Mouse (Mus musculus) lung, embryonic 16.5 days (tissue): Measurements from ENCODE around the gene Hist1h2ak. TPM values are rescaled to one million over a fixed set of nuclear protein-coding genes. Genes with fewer than 3 reads are reported as not detected.
"Not testable (repeated sequence)": the region's sequence is repeated elsewhere in the genome, so short reads cannot be mapped to it uniquely, and the experiment has no call there.

Experiments
- ATAC-seq: fragments of 200-750 bp; cut with Nextera tagmentation; 2 replicates; pipeline ENCODE4 v1.8.0; 2017; ENCODE audit warnings: low read depth, mild to moderate bottlenecking, moderate library complexity
- H3K27ac ChIP-seq: fragments of 300-500 bp; sonication (generic); 2 replicates; pipeline ENCODE4 v1.5.1; 2014; ENCODE audit warnings: mild to moderate bottlenecking, control low read depth, low read length
- H3K27me3 ChIP-seq: fragments of 300-500 bp; sonication (generic); 2 replicates; pipeline ENCODE4 v1.6.1; 2014; ENCODE audit warnings: low read depth, low read length, mixed read lengths; ENCODE audit not compliant: control insufficient read depth, insufficient read depth
- H3K36me3 ChIP-seq: fragments of 300-500 bp; sonication (generic); 2 replicates; pipeline ENCODE4 v1.6.1; 2014; ENCODE audit warnings: low read length; ENCODE audit not compliant: control insufficient read depth, insufficient read depth
- H3K4me1 ChIP-seq: fragments of 300-500 bp; sonication (generic); replicated peaks from 2 replicates; pipeline ENCODE4 v1.6.1; 2014; ENCODE audit warnings: low read length, mixed read lengths; ENCODE audit not compliant: control insufficient read depth, insufficient read depth
- H3K4me2 ChIP-seq: fragments of 300-500 bp; sonication (generic); 2 replicates; pipeline ENCODE4 v1.6.1; 2014; ENCODE audit warnings: low read depth, low read length, control low read depth
- H3K4me3 ChIP-seq: fragments of 300-500 bp; sonication (generic); 2 replicates; pipeline ENCODE4 v1.5.1; 2014; ENCODE audit warnings: mild to moderate bottlenecking, low read length, control low read depth
- H3K9ac ChIP-seq: fragments of 300-500 bp; sonication (generic); 2 replicates; pipeline ENCODE4 v1.6.1; 2014; ENCODE audit warnings: low read length, control low read depth
- H3K9me3 ChIP-seq: fragments of 300-500 bp; sonication (generic); 2 replicates; pipeline ENCODE4 v1.6.1; 2016; ENCODE audit warnings: low read length; ENCODE audit not compliant: control insufficient read depth
- WGBS: fragments of 180-500 bp; shearing (Covaris S2); extraction: QIAGEN DNeasy Blood & Tissue Kit; methylation state at CpG from one replicate; pipeline ENCODE4 v1.1.7; 2014; 5-methylcytosine and 5-hydroxymethylcytosine counted together
- polyA plus RNA-seq: library from polyadenylated mRNA; unstranded; fragments of >200 nt; fragmentation: Nextera tagmentation; extraction: Ambion mirVana; gene quantifications from 2 replicates; pipeline ENCODE4 v1.2.1, GENCODE M21; 2015

The Hist1h2ak gene
- polyA plus RNA-seq, 1 experiment from 2014 or later, result 31.5 TPM

- Histone ChIP-seq H3K36me3 (no peaks in the 10 kb centered on the region), H3K27me3 (no peaks in the 10 kb centered on the region), H3K4me2 (peak overlapping the region; percentile 62), H3K4me3 (peak overlapping the region; percentile 47), H3K27ac (peak overlapping the region; percentile 91), H3K9me3 (no peaks in the 10 kb centered on the region), H3K4me1 (peaks cover 33% of the 10 kb centered on the region), H3K9ac (peak overlapping the region; percentile 64)
- ATAC-seq, result no peak
- WGBS, result 1% methylated on average over 8 of the region's 8 CpGs
Measured at GRCm38 (mm10) chr13:21786189-21786898, 32.7 kb upstream of the Hist1h2ak start.

- Histone ChIP-seq H3K4me2 (peak overlapping the region; percentile 66), H3K27ac (peak overlapping the region; percentile 94), H3K36me3 (no peaks in the 10 kb centered on the region), H3K27me3 (no peaks in the 10 kb centered on the region), H3K9ac (peak overlapping the region; percentile 61), H3K4me3 (peak overlapping the region; percentile 41; the same call in 1 of the 2 replicates), H3K4me1 (peaks cover 32% of the 10 kb centered on the region), H3K9me3 (no peaks in the 10 kb centered on the region)
- no peak for ATAC-seq
- 29% methylated on average over 6 of the region's 6 CpGs for WGBS
Measured at GRCm38 (mm10) chr13:21784311-21784710, 30.7 kb upstream of the Hist1h2ak start.

DNA sequence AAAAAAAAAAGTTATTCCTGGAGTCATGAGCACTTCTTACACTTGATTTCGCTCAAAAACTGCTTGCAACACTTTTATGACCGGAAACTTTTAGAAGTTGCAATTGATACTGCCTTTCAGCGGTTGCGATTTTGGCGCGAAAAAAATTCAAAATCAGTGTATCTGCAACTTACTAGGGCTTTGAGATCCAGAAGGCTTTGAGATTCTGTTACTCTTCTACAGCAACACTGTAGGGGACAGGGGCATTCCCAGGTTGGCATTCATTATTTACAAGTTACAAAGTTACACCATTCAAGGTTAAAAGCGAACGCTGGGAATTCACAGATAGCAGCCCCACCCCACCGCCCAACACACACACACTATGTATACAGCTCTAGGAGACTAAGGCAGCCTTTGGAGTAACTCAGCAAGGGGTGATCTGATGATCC is 30.1 kb upstream of the Hist1h2ak start:
- no peaks in the 10 kb centered on the region for H3K27me3 ChIP-seq
- H3K4me2 ChIP-seq, result peak overlapping the region; percentile 66
- WGBS, result 1% methylated on average over 9 of the region's 9 CpGs
- ATAC-seq, result no peak
- H3K9me3 ChIP-seq, result no peaks in the 10 kb centered on the region
- H3K4me1 ChIP-seq, result peaks cover 32% of the 10 kb centered on the region
- H3K27ac ChIP-seq, result peak overlapping the region; percentile 94
- H3K9ac ChIP-seq, result peak overlapping the region; percentile 61
- H3K36me3 ChIP-seq, result no peaks in the 10 kb centered on the region
- H3K4me3 ChIP-seq, result peak overlapping the region; percentile 41

DNA sequence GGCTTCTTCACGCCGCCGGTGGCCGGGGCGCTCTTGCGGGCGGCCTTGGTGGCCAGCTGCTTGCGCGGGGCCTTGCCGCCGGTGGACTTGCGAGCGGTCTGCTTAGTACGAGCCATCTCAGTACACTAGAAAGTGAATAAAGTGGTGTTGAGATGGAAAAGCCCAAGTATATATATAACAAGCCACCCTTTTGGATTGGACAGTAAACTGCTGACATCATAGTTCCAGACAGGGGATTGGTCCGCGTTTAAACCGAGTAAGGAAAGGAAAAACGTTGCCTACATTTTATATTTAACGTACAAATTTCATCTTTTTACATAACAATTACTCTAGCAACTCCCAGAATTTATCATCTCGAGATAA is 29.6 kb upstream of the Hist1h2ak start, which contains the start of gene Hist1h3i:
TSS of gene Hist1h3i (minus strand) at position 116 of the 363 bp plus-strand sequence.
- Histone ChIP-seq H3K4me2 (peak within 1 kb of the TSS; percentile 69), H3K9me3 (no peaks in the 10 kb centered on the region), H3K36me3 (no peaks in the 10 kb centered on the region), H3K27ac (peak within 1 kb of the TSS; percentile 94), H3K4me1 (peaks cover 32% of the 10 kb centered on the region), H3K9ac (peak within 1 kb of the TSS; percentile 61), H3K27me3 (no peaks in the 10 kb centered on the region), H3K4me3 (peak within 1 kb of the TSS; percentile 41)
- WGBS, result under 1% methylated on average over 11 of the region's 20 CpGs
- peak; percentile 69 for ATAC-seq

- H3K36me3 ChIP-seq, H3K27me3 ChIP-seq, H3K9me3 ChIP-seq, ATAC-seq: not testable (repeated sequence)
- peak overlapping the region; percentile 60 for H3K9ac ChIP-seq
- peaks cover 31% of the 10 kb centered on the region for H3K4me1 ChIP-seq
- WGBS, result 1% methylated on average over 16 of the region's 35 CpGs
- peak overlapping the region; percentile 94 for H3K27ac ChIP-seq
- H3K4me3 ChIP-seq, result peak overlapping the region; percentile 41
- peak overlapping the region; percentile 69 for H3K4me2 ChIP-seq
Measured at GRCm38 (mm10) chr13:21782361-21783254, 29.0 kb upstream of the Hist1h2ak start.

GRCm38 (mm10) chr13:21781639-21782038 is 28.0 kb upstream of the Hist1h2ak start:
- Histone ChIP-seq H3K9me3 (no peaks in the 10 kb centered on the region), H3K4me1 (peaks cover 31% of the 10 kb centered on the region), H3K27ac (no peak overlapping the region), H3K27me3 (no peaks in the 10 kb centered on the region), H3K4me2 (no peak overlapping the region), H3K36me3 (no peaks in the 10 kb centered on the region), H3K9ac (no peak overlapping the region), H3K4me3 (no peak overlapping the region)
- no peak for ATAC-seq
- WGBS, result 81% methylated on average over 1 of the region's 1 CpGs

- Histone ChIP-seq H3K27ac (peak overlapping the region; percentile 98), H3K9ac (peak overlapping the region; percentile 89), H3K4me2 (peak overlapping the region; percentile 77), H3K36me3 (no peaks in the 10 kb centered on the region), H3K4me1 (peaks cover 30% of the 10 kb centered on the region), H3K4me3 (peak overlapping the region; percentile 72), H3K27me3 (no peaks in the 10 kb centered on the region), H3K9me3 (no peaks in the 10 kb centered on the region)
- 40% methylated on average over 6 of the region's 6 CpGs for WGBS
- no peak for ATAC-seq
Measured at GRCm38 (mm10) chr13:21781021-21781555, 27.5 kb upstream of the Hist1h2ak start.

DNA sequence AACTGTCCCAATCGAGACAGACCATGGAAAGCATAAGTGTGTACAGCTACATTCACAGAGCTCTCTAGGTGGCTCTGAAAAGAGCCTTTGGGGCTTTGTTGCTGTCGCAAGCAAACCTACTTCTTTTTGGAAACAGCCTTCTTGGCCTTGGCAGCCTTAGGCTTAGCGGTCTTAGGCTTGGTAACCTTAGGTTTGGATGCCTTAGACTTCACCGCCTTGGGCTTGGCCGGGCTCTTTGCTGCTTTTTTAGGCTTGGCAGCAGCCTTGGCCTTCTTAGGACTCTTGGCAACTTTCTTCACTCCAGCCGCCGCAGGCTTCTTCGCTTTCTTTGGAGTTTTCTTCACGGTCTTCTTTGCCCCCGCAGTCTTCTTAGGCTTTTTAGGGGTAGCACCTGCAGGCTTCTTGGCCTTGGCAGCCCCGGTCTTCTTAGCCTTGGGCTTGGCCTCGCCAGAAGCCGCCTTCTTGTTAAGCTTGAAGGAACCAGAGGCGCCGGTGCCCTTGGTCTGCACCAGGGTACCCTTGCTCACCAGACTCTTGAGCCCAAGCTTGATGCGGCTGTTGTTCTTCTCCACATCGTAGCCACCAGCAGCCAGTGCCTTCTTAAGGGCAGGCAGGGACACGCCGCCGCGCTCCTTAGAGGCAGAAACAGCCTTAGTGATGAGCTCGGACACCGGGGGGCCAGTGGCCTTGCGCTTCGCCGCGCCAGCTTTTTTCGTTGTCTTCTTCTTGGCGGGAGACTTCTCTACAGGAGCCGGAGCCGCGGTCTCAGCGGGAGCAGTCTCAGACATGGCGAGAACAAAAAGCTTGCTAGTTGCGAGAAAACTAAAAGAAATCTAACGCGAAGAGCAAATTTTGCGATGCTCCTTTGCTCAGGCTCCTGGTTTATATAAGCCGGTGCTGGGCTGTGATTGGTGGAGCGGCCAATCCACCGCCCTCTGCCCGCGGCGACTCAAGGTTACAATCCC is 26.4 kb upstream of the Hist1h2ak start, which contains the start of gene Hist1h1b:
TSS of gene Hist1h1b (minus strand) at position 859 of the 965 bp plus-strand sequence.
- H3K36me3 ChIP-seq, result no peaks in the 10 kb centered on the region
- H3K4me3 ChIP-seq, result peak within 1 kb of the TSS; percentile 72
- ATAC-seq, result peak; percentile 51
- no peaks in the 10 kb centered on the region for H3K9me3 ChIP-seq
- peak within 1 kb of the TSS; percentile 89 for H3K9ac ChIP-seq
- peak within 1 kb of the TSS; percentile 98 for H3K27ac ChIP-seq
- under 1% methylated on average over 44 of the region's 44 CpGs for WGBS
- H3K4me1 ChIP-seq, result peaks cover 24% of the 10 kb centered on the region; the same call in 1 of the 2 replicates
- no peaks in the 10 kb centered on the region for H3K27me3 ChIP-seq
- H3K4me2 ChIP-seq, result peak within 1 kb of the TSS; percentile 77
